ENCODE assay signal across 25 mouse cellular contexts in the genomic region with DNA sequence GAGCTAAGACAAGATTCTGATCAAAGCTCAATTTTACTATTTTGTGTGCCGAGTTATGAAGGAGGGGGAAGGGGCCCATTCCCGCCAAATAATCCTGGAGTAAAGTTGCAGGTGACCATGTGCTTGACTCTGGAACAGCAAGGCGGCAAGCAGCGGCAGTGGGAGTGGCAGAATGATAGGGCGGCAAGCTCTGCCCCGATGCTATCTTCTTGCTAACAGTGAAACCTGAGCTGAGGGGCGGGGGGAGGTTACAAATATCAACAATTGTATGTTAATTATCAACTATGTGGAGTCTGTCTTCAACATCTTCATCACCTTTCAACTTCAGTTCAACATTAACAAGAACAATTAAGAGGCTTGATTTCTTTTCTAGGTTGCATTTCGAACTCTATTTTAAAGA.
DNase-seq lines count a peak whose midpoint lies in the region; ATAC-seq and TF ChIP-seq lines count a peak whose summit lies in the region.
"Had no signal": no experiment of that assay in that cellular context is flagged by ENCODE, and none has a peak within 500 bp of the region (broad histone marks: within the 10 kb centered on the region; RNA-seq: fewer than 3 reads in every experiment).

No protein-coding gene starts in this region.

- peaks cover 5% of the 10 kb centered on the region; the same call in 1 of the 2 replicates for H3K9me3 ChIP-seq in kidney, embryonic 14.5 days (ENCODE audit: control insufficient read depth, low read length)
- no peaks in the 10 kb centered on the region for H3K9me3 ChIP-seq in stomach, postnatal 0 days (ENCODE audit: control insufficient read depth, low read length)
- H3K9me3 ChIP-seq: embryonic facial prominence, embryonic 12.5 days; embryonic facial prominence, embryonic 15.5 days had no signal

- TF ChIP-seq POLR2A in kidney, adult 2 months (IDR thresholded peaks at IDR 0.05; ENCODE audit: low read depth, low read length): no peak

- H3K4me2 ChIP-seq in kidney, embryonic 14.5 days (replicated peaks; ENCODE audit: low read depth, low read length): no peak overlapping the region
- H3K4me2 ChIP-seq in stomach, postnatal 0 days (replicated peaks; ENCODE audit: low read depth): no peak overlapping the region
- H3K4me2 ChIP-seq: embryonic facial prominence, embryonic 12.5 days; embryonic facial prominence, embryonic 15.5 days; forebrain, embryonic 12.5 days; forebrain, embryonic 15.5 days; heart, embryonic 13.5 days; hindbrain, embryonic 14.5 days had no signal

- H3K36me3 ChIP-seq in kidney, adult 2 months (ENCODE audit: control insufficient read depth, insufficient read depth, low read length): no peaks in the 10 kb centered on the region
- no peaks in the 10 kb centered on the region for H3K36me3 ChIP-seq in kidney, embryonic 14.5 days (ENCODE audit: control insufficient read depth, insufficient read depth, low read length)
- H3K36me3 ChIP-seq in stomach, postnatal 0 days (ENCODE audit: control insufficient read depth, insufficient read depth, low read length): no peaks in the 10 kb centered on the region
- H3K36me3 ChIP-seq: embryonic facial prominence, embryonic 12.5 days; embryonic facial prominence, embryonic 15.5 days; forebrain, embryonic 12.5 days; forebrain, embryonic 15.5 days; heart, embryonic 13.5 days had no signal

- TF ChIP-seq CTCF in kidney, adult 2 months (conservative IDR thresholded peaks at IDR 0.05; ENCODE audit: insufficient read depth, insufficient read length, low read depth, low read length): no peak
- no peak for TF ChIP-seq CTCF in stomach, postnatal 0 days (IDR thresholded peaks at IDR 0.05; ENCODE audit: low read depth)

- peak overlapping the region; percentile 10; the same call in 1 of the 2 replicates for H3K27ac ChIP-seq in kidney, adult 2 months (ENCODE audit: insufficient read depth, low read depth, low read length)
- H3K27ac ChIP-seq in kidney, embryonic 14.5 days (ENCODE audit: low read depth, low read length): no peak overlapping the region
- H3K27ac ChIP-seq in stomach, postnatal 0 days (replicated peaks): no peak overlapping the region
- H3K27ac ChIP-seq: embryonic facial prominence, embryonic 12.5 days; embryonic facial prominence, embryonic 15.5 days; forebrain, embryonic 12.5 days; forebrain, embryonic 15.5 days; heart, embryonic 13.5 days; hindbrain, embryonic 14.5 days had no signal

- 57% methylated on average over 8 of the region's 8 CpGs for WGBS in kidney, adult 2 months
- WGBS in kidney, embryonic 14.5 days: 81% methylated on average over 8 of the region's 8 CpGs
- WGBS in stomach, postnatal 0 days: 69% methylated on average over 8 of the region's 8 CpGs

- ATAC-seq in kidney, embryonic 14.5 days (ENCODE audit: low FRiP score, low TSS enrichment): no peak
- ATAC-seq in stomach, postnatal 0 days (ENCODE audit: low FRiP score, low TSS enrichment): no peak
- ATAC-seq: CD4-positive, CD25-positive, alpha-beta regulatory T cell, adult 4 months; forebrain, embryonic 15.5 days had no signal

- TF ChIP-seq EP300 in stomach, postnatal 0 days (optimal IDR thresholded peaks at IDR 0.05): no peak

- no peaks in the 10 kb centered on the region for H3K4me1 ChIP-seq in kidney, adult 2 months (ENCODE audit: control insufficient read depth, insufficient read depth, low read length)
- no peaks in the 10 kb centered on the region for H3K4me1 ChIP-seq in kidney, embryonic 14.5 days (ENCODE audit: control insufficient read depth, insufficient read depth, low read length)
- no peaks in the 10 kb centered on the region for H3K4me1 ChIP-seq in stomach, postnatal 0 days (replicated peaks; ENCODE audit: control insufficient read depth, insufficient read depth)
- H3K4me1 ChIP-seq: embryonic facial prominence, embryonic 12.5 days; embryonic facial prominence, embryonic 15.5 days; forebrain, embryonic 12.5 days; forebrain, embryonic 15.5 days; heart, embryonic 13.5 days had no signal

- H3K4me3 ChIP-seq in kidney, adult 2 months (ENCODE audit: insufficient read depth, low read depth, low read length): peak overlapping the region; percentile 14
- no peak overlapping the region for H3K4me3 ChIP-seq in kidney, embryonic 14.5 days (ENCODE audit: low read length)
- no peak overlapping the region for H3K4me3 ChIP-seq in stomach, postnatal 0 days (ENCODE audit: low read depth, low read length)
- H3K4me3 ChIP-seq: embryonic facial prominence, embryonic 12.5 days; embryonic facial prominence, embryonic 15.5 days; forebrain, embryonic 12.5 days; forebrain, embryonic 15.5 days; heart, embryonic 13.5 days had no signal

- no peak overlapping the region for H3K9ac ChIP-seq in kidney, embryonic 14.5 days (ENCODE audit: low read depth, low read length)
- H3K9ac ChIP-seq in stomach, postnatal 0 days (ENCODE audit: low read length): no peak overlapping the region
- H3K9ac ChIP-seq: embryonic facial prominence, embryonic 12.5 days; embryonic facial prominence, embryonic 15.5 days; forebrain, embryonic 12.5 days; forebrain, embryonic 15.5 days; heart, embryonic 13.5 days; hindbrain, embryonic 14.5 days had no signal

- DNase-seq in kidney, adult 2 months: peak; percentile 89
- DNase-seq in kidney, adult 9 months: peak; percentile 92
- peak; percentile 54 for DNase-seq in kidney, postnatal 25 days
- DNase-seq in yolk sac, embryonic 10.5 days (ENCODE audit: low spot score): peak; percentile 10
- DNase-seq in left cerebral cortex, adult 18-20 months (ENCODE audit: low spot score in 2 of 2): no peak
- no peak for DNase-seq in stomach, postnatal 0 days (ENCODE audit: low spot score)
- DNase-seq in T-cell, adult 2 months (ENCODE audit: low spot score): no peak
- DNase-seq: adrenal gland, adult 2 months; adrenal gland, postnatal 14 days; cerebellum, adult 11 months; cerebellum, adult 2 months; cerebellum, adult 9-11 months; cerebellum, postnatal 25 days; gastrocnemius, postnatal 25 days; heart, adult 18-20 months; heart, postnatal 14 days; heart, postnatal 4 days had no signal

- no peaks in the 10 kb centered on the region for H3K27me3 ChIP-seq in kidney, adult 2 months (replicated peaks; ENCODE audit: control insufficient read depth, insufficient read depth, low read length)
- no peaks in the 10 kb centered on the region for H3K27me3 ChIP-seq in kidney, embryonic 14.5 days (ENCODE audit: control insufficient read depth, insufficient read depth, low read length)
- H3K27me3 ChIP-seq in stomach, postnatal 0 days (ENCODE audit: control insufficient read depth, insufficient read depth, low read length): no peaks in the 10 kb centered on the region
- H3K27me3 ChIP-seq: embryonic facial prominence, embryonic 12.5 days; embryonic facial prominence, embryonic 15.5 days; forebrain, embryonic 12.5 days; forebrain, embryonic 15.5 days; heart, embryonic 13.5 days had no signal

Comparison
In these comparisons a context has a peak if more than half of its experiments do, and no peak if none do; other contexts are left out.
1. DNase-seq: peak in kidney, adult 2 months (single experiment), kidney, adult 9 months (single experiment), kidney, postnatal 25 days (2 of 2) and yolk sac, embryonic 10.5 days (single experiment); none in left cerebral cortex, adult 18-20 months (0 of 2), stomach, postnatal 0 days (single experiment) and T-cell, adult 2 months (single experiment).